ENCODE assay signal across 19 mouse cellular contexts in the genomic region with DNA sequence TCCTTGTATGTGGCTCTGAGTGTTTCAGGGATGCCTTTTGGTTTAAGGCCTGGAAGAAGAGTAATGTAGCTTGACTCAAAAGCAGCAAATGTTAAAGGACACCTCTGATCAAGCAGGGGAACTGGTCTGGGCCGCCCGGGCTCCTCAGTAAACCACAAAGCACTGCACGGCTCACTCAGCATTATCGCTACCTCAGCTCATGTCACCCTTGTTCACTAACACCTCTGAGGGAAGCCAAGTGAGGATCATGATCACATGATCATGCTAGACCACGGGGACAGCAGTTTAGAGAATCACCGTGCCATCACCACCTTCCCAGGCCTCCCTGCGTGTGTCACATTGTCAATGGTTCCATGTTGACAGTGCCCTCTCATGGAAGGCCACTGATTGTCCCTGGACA.
DNase-seq lines count a peak whose midpoint lies in the region; ATAC-seq and TF ChIP-seq lines count a peak whose summit lies in the region.
"Had no signal": no experiment of that assay in that cellular context is flagged by ENCODE, and none has a peak within 500 bp of the region (broad histone marks: within the 10 kb centered on the region; RNA-seq: fewer than 3 reads in every experiment).

No protein-coding gene starts in this region.

- no peak for TF ChIP-seq POLR2A in heart, adult 2 months (IDR thresholded peaks at IDR 0.05; ENCODE audit: insufficient read depth, low read depth, low read length)

- H3K9ac ChIP-seq in heart, embryonic 13.5 days: 0 out of 2 replicates have a peak overlapping the region, but pooled peaks have one; percentile 38
- H3K9ac ChIP-seq in heart, adult 2 months (ENCODE audit: low read depth, low read length): no peak overlapping the region
- no peak overlapping the region for H3K9ac ChIP-seq in forebrain, embryonic 15.5 days (replicated peaks)
- H3K9ac ChIP-seq in intestine, embryonic 15.5 days: no peak overlapping the region
- H3K9ac ChIP-seq: embryonic facial prominence, embryonic 12.5 days; hindbrain, embryonic 12.5 days; liver, postnatal 0 days had no signal

- no peak for TF ChIP-seq CTCF in heart, adult 2 months (IDR thresholded peaks at IDR 0.05)
- no peak for TF ChIP-seq CTCF in left cerebral cortex, adult 2 months (IDR thresholded peaks at IDR 0.05)

- H3K27ac ChIP-seq in heart, embryonic 13.5 days (replicated peaks): peak overlapping the region; percentile 25
- no peak overlapping the region for H3K27ac ChIP-seq in heart, adult 2 months
- H3K27ac ChIP-seq in left cerebral cortex, adult 2 months: peak overlapping the region; percentile 28; the same call in 1 of the 2 replicates
- H3K27ac ChIP-seq in forebrain, embryonic 15.5 days (replicated peaks): peak overlapping the region; percentile 73
- H3K27ac ChIP-seq in intestine, embryonic 15.5 days: no peak overlapping the region
- H3K27ac ChIP-seq: embryonic facial prominence, embryonic 12.5 days; kidney, postnatal 0 days had no signal

- no peak overlapping the region for H3K4me2 ChIP-seq in heart, embryonic 13.5 days
- H3K4me2 ChIP-seq in forebrain, embryonic 15.5 days (replicated peaks): no peak overlapping the region
- H3K4me2 ChIP-seq in intestine, embryonic 15.5 days (replicated peaks): no peak overlapping the region
- H3K4me2 ChIP-seq: embryonic facial prominence, embryonic 12.5 days; hindbrain, embryonic 12.5 days had no signal

- DNase-seq in heart, adult 2 months: no peak
- DNase-seq in left cerebral cortex, adult 2 months (ENCODE audit: extremely low spot score in 1 of 2, low spot score in 2 of 2): no peak
- DNase-seq in left cerebral cortex, adult 18-20 months (ENCODE audit: low spot score in 2 of 2): no peak
- DNase-seq in ovary, postnatal 14 days (ENCODE audit: low spot score): no peak
- DNase-seq: adrenal gland, adult 8-10 months; cerebellum, adult 8-10 months; gastrocnemius, postnatal 25 days; left cerebral cortex, postnatal 4 days; liver, postnatal 0 days; lung, postnatal 36 days; right cerebral cortex, postnatal 4 days had no signal

- no peak for ATAC-seq in heart, embryonic 13.5 days (ENCODE audit: extremely low read depth, insufficient number of reproducible peaks, low FRiP score, low TSS enrichment)
- ATAC-seq in CD4-positive, CD25-positive, alpha-beta regulatory T cell, adult 4 months: peak; percentile 31
- no peak for ATAC-seq in forebrain, embryonic 15.5 days (replicated peaks)
- no peak for ATAC-seq in intestine, embryonic 15.5 days
- ATAC-seq: intestine, postnatal 0 days; liver, postnatal 0 days had no signal

- peaks cover 55% of the 10 kb centered on the region for H3K4me1 ChIP-seq in heart, embryonic 13.5 days
- H3K4me1 ChIP-seq in heart, adult 2 months (ENCODE audit: control insufficient read depth, insufficient read depth, low read length): no peaks in the 10 kb centered on the region
- peaks cover 68% of the 10 kb centered on the region for H3K4me1 ChIP-seq in forebrain, embryonic 15.5 days
- H3K4me1 ChIP-seq in intestine, embryonic 15.5 days (replicated peaks): peaks cover 14% of the 10 kb centered on the region

- 45% methylated on average over 7 of the region's 7 CpGs for WGBS in heart, embryonic 13.5 days
- 68% methylated on average over 7 of the region's 7 CpGs for WGBS in heart, adult 2 months
- 77% methylated on average over 7 of the region's 7 CpGs for WGBS in forebrain, embryonic 15.5 days
- WGBS in intestine, embryonic 15.5 days: 89% methylated on average over 7 of the region's 7 CpGs

- no peak for TF ChIP-seq EP300 in heart, adult 2 months (IDR thresholded peaks at IDR 0.05; ENCODE audit: insufficient read depth, low read depth, low read length)

- H3K79me2 ChIP-seq in heart, adult 2 months (replicated peaks; ENCODE audit: control insufficient read depth, insufficient read depth, low read length): no peaks in the 10 kb centered on the region

- peaks cover 6% of the 10 kb centered on the region; the same call in 1 of the 2 replicates for H3K27me3 ChIP-seq in heart, embryonic 13.5 days (replicated peaks)
- H3K27me3 ChIP-seq in heart, adult 2 months (ENCODE audit: control insufficient read depth, insufficient read depth, low read length): no peaks in the 10 kb centered on the region
- no peaks in the 10 kb centered on the region for H3K27me3 ChIP-seq in forebrain, embryonic 15.5 days
- no peaks in the 10 kb centered on the region for H3K27me3 ChIP-seq in intestine, embryonic 15.5 days (replicated peaks)
- H3K27me3 ChIP-seq: embryonic facial prominence, embryonic 12.5 days; hindbrain, embryonic 12.5 days had no signal

- H3K36me3 ChIP-seq in heart, embryonic 13.5 days: peaks cover 8% of the 10 kb centered on the region
- no peaks in the 10 kb centered on the region for H3K36me3 ChIP-seq in heart, adult 2 months (ENCODE audit: control insufficient read depth, insufficient read depth, low read length)
- peaks cover 9% of the 10 kb centered on the region for H3K36me3 ChIP-seq in forebrain, embryonic 15.5 days
- peaks cover 8% of the 10 kb centered on the region for H3K36me3 ChIP-seq in intestine, embryonic 15.5 days

- intact Hi-C loops in heart, adult 2 months (cut with DNase I): no loop called here
- intact Hi-C loops in left cerebral cortex, adult 2 months (cut with DNase I): no loop called here

- no peak overlapping the region for H3K4me3 ChIP-seq in heart, embryonic 13.5 days
- no peak overlapping the region for H3K4me3 ChIP-seq in heart, adult 2 months
- H3K4me3 ChIP-seq in left cerebral cortex, adult 2 months: no peak overlapping the region
- H3K4me3 ChIP-seq in forebrain, embryonic 15.5 days: no peak overlapping the region
- H3K4me3 ChIP-seq in intestine, embryonic 15.5 days (replicated peaks): no peak overlapping the region
- H3K4me3 ChIP-seq: embryonic facial prominence, embryonic 12.5 days; hindbrain, embryonic 12.5 days had no signal

- H3K9me3 ChIP-seq in heart, embryonic 13.5 days: peaks cover 3% of the 10 kb centered on the region; the same call in 1 of the 2 replicates
- no peaks in the 10 kb centered on the region for H3K9me3 ChIP-seq in forebrain, embryonic 15.5 days
- H3K9me3 ChIP-seq in intestine, embryonic 15.5 days: peaks cover 3% of the 10 kb centered on the region; the same call in 1 of the 2 replicates

Comparison
In these comparisons a context has a peak if more than half of its experiments do, and no peak if none do; other contexts are left out.
1. H3K27ac ChIP-seq: peak in heart, embryonic 13.5 days (single experiment), left cerebral cortex, adult 2 months (single experiment) and forebrain, embryonic 15.5 days (single experiment); none in heart, adult 2 months (single experiment) and intestine, embryonic 15.5 days (single experiment).